Mouse (Mus musculus): ENCODE results near the gene Tmbim1.

DNA sequence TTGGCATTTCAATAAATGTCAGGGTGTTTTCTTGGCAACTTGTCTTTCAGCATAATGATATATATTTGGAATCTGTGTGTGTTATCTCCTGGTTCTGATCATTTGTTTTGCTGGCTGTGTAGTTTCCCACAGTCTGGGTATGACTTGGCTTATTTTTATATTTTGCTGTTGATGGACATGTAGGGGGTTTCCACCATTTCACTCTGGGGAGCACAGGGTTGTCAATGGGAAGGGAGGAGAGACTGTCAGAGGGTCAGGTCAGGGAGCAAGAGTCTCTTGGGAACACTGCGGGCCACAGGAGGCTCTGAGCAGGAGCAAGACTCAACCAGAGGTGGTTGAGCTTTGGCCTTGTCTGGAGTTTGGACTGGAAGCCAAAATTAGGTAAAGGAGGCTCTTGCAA lies 36.9 kb upstream of the Tmbim1 start:
- TF ChIP-seq CTCF (IDR thresholded peaks at IDR 0.05; ENCODE audit: extremely low read depth, insufficient read length, insufficient replicate concordance, low read depth, low read length) (no peak), POLR2A (IDR thresholded peaks at IDR 0.05; ENCODE audit: low read depth, low read length) (no peak)
